Mouse (Mus musculus) forebrain, embryonic 16.5 days (tissue): ENCODE results near the gene Abr. TPM values are rescaled to one million over a fixed set of nuclear protein-coding genes. Genes with fewer than 3 reads are reported as not detected.

Source experiments
- ATAC-seq: fragments of 200-750 bp; cut with Nextera tagmentation; 2 replicates; pipeline ENCODE4 v1.8.0; 2017; ENCODE audit warnings: mild to moderate bottlenecking, moderate library complexity
- H3K27ac ChIP-seq: fragments of 300-500 bp; sonication (generic); 2 replicates; pipeline ENCODE4 v1.5.1; 2014; ENCODE audit warnings: low read length, control low read depth
- H3K27me3 ChIP-seq: fragments of 300-500 bp; sonication (generic); replicated peaks from 2 replicates; pipeline ENCODE4 v1.6.1; 2014; ENCODE audit warnings: low read length; ENCODE audit not compliant: control insufficient read depth, insufficient read depth
- H3K36me3 ChIP-seq: fragments of 300-500 bp; sonication (generic); 2 replicates; pipeline ENCODE4 v1.6.1; 2014; ENCODE audit not compliant: control insufficient read depth, insufficient read depth
- H3K4me1 ChIP-seq: fragments of 300-500 bp; sonication (generic); replicated peaks from 2 replicates; pipeline ENCODE4 v1.6.1; 2014; ENCODE audit warnings: low read length; ENCODE audit not compliant: control insufficient read depth, insufficient read depth
- H3K4me2 ChIP-seq: fragments of 300-500 bp; sonication (generic); 2 replicates; pipeline ENCODE4 v1.6.1; 2014; ENCODE audit warnings: mild to moderate bottlenecking, low read length, control low read depth
- H3K4me3 ChIP-seq: fragments of 300-500 bp; sonication (generic); replicated peaks from 2 replicates; pipeline ENCODE4 v1.5.1; 2014; ENCODE audit warnings: mild to moderate bottlenecking, low read length, control low read depth
- H3K9ac ChIP-seq: fragments of 300-500 bp; sonication (generic); replicated peaks from 2 replicates; pipeline ENCODE4 v1.6.1; 2014; ENCODE audit warnings: low read depth, low read length, control low read depth
- H3K9me3 ChIP-seq: fragments of 300-500 bp; sonication (generic); 2 replicates; pipeline ENCODE4 v1.6.1; 2016; ENCODE audit warnings: low read length; ENCODE audit not compliant: control insufficient read depth
- WGBS: fragments of 180-500 bp; shearing (Covaris S2); extraction: QIAGEN DNeasy Blood & Tissue Kit; methylation state at CpG from one replicate; pipeline ENCODE4 v1.1.7; 2014; 5-methylcytosine and 5-hydroxymethylcytosine counted together
- polyA plus RNA-seq: library from polyadenylated mRNA; unstranded; fragments of >200 nt; fragmentation: Nextera tagmentation; extraction: Ambion mirVana; gene quantifications from 2 replicates; pipeline ENCODE4 v1.2.1, GENCODE M21; 2015

Gene Abr
- 117 and 121 TPM in 2 replicates for polyA plus RNA-seq

- Histone ChIP-seq H3K27ac (no peak within 1 kb of the TSS), H3K9me3 (no peaks in the 10 kb centered on the region), H3K4me1 (peaks cover 19% of the 10 kb centered on the region), H3K4me3 (peak within 1 kb of the TSS; percentile 58), H3K27me3 (peaks cover 11% of the 10 kb centered on the region), H3K9ac (peak within 1 kb of the TSS; percentile 46), H3K36me3 (no peaks in the 10 kb centered on the region), H3K4me2 (peak within 1 kb of the TSS; percentile 99)
- ATAC-seq = peak; percentile 33; the same call in 1 of the 2 replicates
- WGBS = 0% methylated on average over 31 of the region's 31 CpGs
Observed at GRCm38 (mm10) chr11:76622152-76622565, at the start of gene Abr. Gene Abr, minus strand, starts transcription at chr11:76622314.

GRCm38 (mm10) chr11:76667807-76668206, 45.7 kb upstream of the Abr start:
- no peak overlapping the region for H3K9ac ChIP-seq
- H3K4me3 ChIP-seq = no peak overlapping the region
- no peaks in the 10 kb centered on the region for H3K36me3 ChIP-seq
- peaks cover 10% of the 10 kb centered on the region for H3K4me1 ChIP-seq
- WGBS = 36% methylated on average over 4 of the region's 4 CpGs
- no peak overlapping the region for H3K27ac ChIP-seq
- H3K27me3 ChIP-seq = peaks cover 76% of the 10 kb centered on the region
- H3K4me2 ChIP-seq = no peak overlapping the region
- no peaks in the 10 kb centered on the region for H3K9me3 ChIP-seq
- no peak for ATAC-seq

- no peak for ATAC-seq
- Histone ChIP-seq H3K36me3 (no peaks in the 10 kb centered on the region), H3K27ac (no peak overlapping the region)
Observed at GRCm38 (mm10) chr11:76666002-76666649, 44.0 kb upstream of the Abr start.

GRCm38 (mm10) chr11:76661790-76662468, 39.8 kb upstream of the Abr start:
- Histone ChIP-seq H3K27me3 (peaks cover 26% of the 10 kb centered on the region), H3K36me3 (no peaks in the 10 kb centered on the region), H3K4me1 (peaks cover 5% of the 10 kb centered on the region), H3K4me3 (no peak overlapping the region), H3K9ac (no peak overlapping the region), H3K27ac (no peak overlapping the region), H3K9me3 (no peaks in the 10 kb centered on the region), H3K4me2 (no peak overlapping the region)
- WGBS = 77% methylated on average over 7 of the region's 7 CpGs
- no peak for ATAC-seq

More at GRCm38 (mm10) chr11:76666002-76666649, 44.0 kb upstream of the Abr start:
- peak overlapping the region; percentile 65 for H3K4me2 ChIP-seq
- WGBS = 8% methylated on average over 35 of the region's 35 CpGs
- H3K9me3 ChIP-seq = no peaks in the 10 kb centered on the region
- peaks cover 5% of the 10 kb centered on the region for H3K4me1 ChIP-seq
- peak overlapping the region; percentile 59 for H3K9ac ChIP-seq
- peak overlapping the region; percentile 42 for H3K4me3 ChIP-seq
- peaks cover 60% of the 10 kb centered on the region for H3K27me3 ChIP-seq

GRCm38 (mm10) chr11:76659138-76659930, 37.2 kb upstream of the Abr start:
- Histone ChIP-seq H3K36me3 (no peaks in the 10 kb centered on the region), H3K4me3 (no peak overlapping the region), H3K9me3 (no peaks in the 10 kb centered on the region), H3K27ac (no peak overlapping the region), H3K9ac (no peak overlapping the region), H3K27me3 (peaks cover 6% of the 10 kb centered on the region), H3K4me2 (no peak overlapping the region), H3K4me1 (no peaks in the 10 kb centered on the region)
- ATAC-seq = no peak
- 80% methylated on average over 14 of the region's 14 CpGs for WGBS

- H3K4me3 ChIP-seq = no peak overlapping the region
- 34% methylated on average over 4 of the region's 4 CpGs for WGBS
- no peak overlapping the region for H3K9ac ChIP-seq
- no peak for ATAC-seq
- H3K27ac ChIP-seq = no peak overlapping the region
- no peaks in the 10 kb centered on the region for H3K36me3 ChIP-seq
- no peaks in the 10 kb centered on the region for H3K9me3 ChIP-seq
- H3K27me3 ChIP-seq = peaks cover 3% of the 10 kb centered on the region
- no peaks in the 10 kb centered on the region for H3K4me1 ChIP-seq
- no peak overlapping the region for H3K4me2 ChIP-seq
Observed at GRCm38 (mm10) chr11:76657450-76657970, 35.4 kb upstream of the Abr start.

- no peaks in the 10 kb centered on the region for H3K9me3 ChIP-seq
- no peaks in the 10 kb centered on the region for H3K36me3 ChIP-seq
- no peak overlapping the region for H3K27ac ChIP-seq
- H3K4me2 ChIP-seq = no peak overlapping the region
- ATAC-seq = no peak
- H3K4me1 ChIP-seq = no peaks in the 10 kb centered on the region
- WGBS = 8% methylated on average over 10 of the region's 10 CpGs
- H3K27me3 ChIP-seq = peaks cover 9% of the 10 kb centered on the region
- no peak overlapping the region for H3K4me3 ChIP-seq
- no peak overlapping the region for H3K9ac ChIP-seq
Observed at GRCm38 (mm10) chr11:76655106-76655505, 33.0 kb upstream of the Abr start.

GRCm38 (mm10) chr11:76652838-76653334, 30.8 kb upstream of the Abr start:
- 51% methylated on average over 3 of the region's 3 CpGs for WGBS
- no peaks in the 10 kb centered on the region for H3K36me3 ChIP-seq
- no peak overlapping the region for H3K27ac ChIP-seq
- ATAC-seq = no peak
- H3K9ac ChIP-seq = no peak overlapping the region
- no peak overlapping the region for H3K4me3 ChIP-seq
- no peak overlapping the region for H3K4me2 ChIP-seq
- no peaks in the 10 kb centered on the region for H3K9me3 ChIP-seq
- peaks cover 15% of the 10 kb centered on the region for H3K27me3 ChIP-seq
- no peaks in the 10 kb centered on the region for H3K4me1 ChIP-seq
